Mouse (Mus musculus) neural tube, embryonic 14.5 days (tissue): ENCODE results near the gene Ndufb7. TPM values are rescaled to one million over a fixed set of nuclear protein-coding genes. Genes with fewer than 3 reads are reported as not detected.
A peak's percentile ranks its signal among the peaks of the same experiment; 100 is the strongest.

Source experiments
- ATAC-seq: fragments of 200-750 bp; cut with Nextera tagmentation; 2 replicates; pipeline ENCODE4 v1.8.0; 2017; ENCODE audit warnings: low read depth, mild to moderate bottlenecking, moderate TSS enrichment, moderate library complexity
- H3K27ac ChIP-seq: fragments of 300-500 bp; sonication (generic); 2 replicates; pipeline ENCODE4 v1.5.1; 2014; ENCODE audit warnings: low read depth, mild to moderate bottlenecking, control low read depth, low read length, moderate library complexity, mixed read lengths
- H3K27me3 ChIP-seq: fragments of 300-500 bp; sonication (generic); 2 replicates; pipeline ENCODE4 v1.6.1; 2014; ENCODE audit warnings: low read length; ENCODE audit not compliant: control insufficient read depth, insufficient read depth
- H3K36me3 ChIP-seq: fragments of 300-500 bp; sonication (generic); 2 replicates; pipeline ENCODE4 v1.6.1; 2014; ENCODE audit warnings: low read length, mixed read lengths; ENCODE audit not compliant: control insufficient read depth, insufficient read depth
- H3K4me1 ChIP-seq: fragments of 300-500 bp; sonication (generic); 2 replicates; pipeline ENCODE4 v1.6.1; 2014; ENCODE audit warnings: low read length; ENCODE audit not compliant: control insufficient read depth, insufficient read depth
- H3K4me2 ChIP-seq: fragments of 300-500 bp; sonication (generic); 2 replicates; pipeline ENCODE4 v1.6.1; 2014; ENCODE audit warnings: mild to moderate bottlenecking, low read depth, low read length, control low read depth
- H3K4me3 ChIP-seq: fragments of 300-500 bp; sonication (generic); 2 replicates; pipeline ENCODE4 v1.5.1; 2014; ENCODE audit warnings: low read depth, low read length, control low read depth, mixed read lengths
- H3K9ac ChIP-seq: fragments of 300-500 bp; sonication (generic); replicated peaks from 2 replicates; pipeline ENCODE4 v1.6.1; 2014; ENCODE audit warnings: low read depth, mild to moderate bottlenecking, control low read depth, low read length, mixed read lengths
- H3K9me3 ChIP-seq: fragments of 300-500 bp; sonication (generic); 2 replicates; pipeline ENCODE4 v1.6.1; 2016; ENCODE audit warnings: low read length; ENCODE audit not compliant: control insufficient read depth
- WGBS: fragments of 180-500 bp; shearing (Covaris S2); extraction: QIAGEN DNeasy Blood & Tissue Kit; methylation state at CpG from one replicate; pipeline ENCODE4 v1.1.7; 2014; 5-methylcytosine and 5-hydroxymethylcytosine counted together
- polyA plus RNA-seq: library from polyadenylated mRNA; unstranded; fragments of >200 nt; fragmentation: Nextera tagmentation; extraction: Ambion mirVana; gene quantifications from 2 replicates; pipeline ENCODE4 v1.2.1, GENCODE M21; 2014

Ndufb7 gene
- polyA plus RNA-seq, 1 experiment from 2014 or later = 348 TPM

- Histone ChIP-seq H3K9me3 (no peaks in the 10 kb centered on the region), H3K27ac (peak within 1 kb of the TSS; percentile 97), H3K4me2 (peak within 1 kb of the TSS; percentile 96), H3K27me3 (no peaks in the 10 kb centered on the region), H3K4me3 (peak within 1 kb of the TSS; percentile 77), H3K4me1 (peaks cover 18% of the 10 kb centered on the region), H3K36me3 (peaks cover 28% of the 10 kb centered on the region), H3K9ac (peak within 1 kb of the TSS; percentile 85)
- peak; percentile 98 for ATAC-seq
- WGBS = under 1% methylated on average over 60 of the region's 69 CpGs
Measured at GRCm38 (mm10) chr8:83607661-83608397, 41.4 kb downstream of the Ndufb7 start, which contains the start of the genes Tecr and Dnajb1. Tecr (minus strand) TSS chr8:83607971. Dnajb1 (plus strand) TSS chr8:83608193.

- peaks cover 32% of the 10 kb centered on the region for H3K36me3 ChIP-seq
- peak overlapping the region; percentile 85 for H3K9ac ChIP-seq
- peak overlapping the region; percentile 97 for H3K27ac ChIP-seq
- peak; percentile 75 for ATAC-seq
- peak overlapping the region; percentile 77 for H3K4me3 ChIP-seq
- under 1% methylated on average over 51 of the region's 51 CpGs for WGBS
- peak overlapping the region; percentile 96 for H3K4me2 ChIP-seq
- H3K4me1 ChIP-seq = peaks cover 18% of the 10 kb centered on the region
- H3K27me3 ChIP-seq = no peaks in the 10 kb centered on the region
- no peaks in the 10 kb centered on the region for H3K9me3 ChIP-seq
Measured at GRCm38 (mm10) chr8:83608398-83608829, 41.9 kb downstream of the Ndufb7 start.

GRCm38 (mm10) chr8:83609086-83609485 lies 42.6 kb downstream of the Ndufb7 start:
- Histone ChIP-seq H3K4me3 (peak overlapping the region; percentile 77), H3K9me3 (no peaks in the 10 kb centered on the region), H3K27me3 (no peaks in the 10 kb centered on the region), H3K4me2 (peak overlapping the region; percentile 96), H3K4me1 (peaks cover 18% of the 10 kb centered on the region), H3K27ac (peak overlapping the region; percentile 97), H3K9ac (peak overlapping the region; percentile 85), H3K36me3 (peaks cover 32% of the 10 kb centered on the region)
- no peak for ATAC-seq
- 37% methylated on average over 9 of the region's 9 CpGs for WGBS

GRCm38 (mm10) chr8:83609547-83610180 lies 43.2 kb downstream of the Ndufb7 start:
- H3K4me2 ChIP-seq = peak overlapping the region; percentile 96
- H3K4me1 ChIP-seq = peaks cover 18% of the 10 kb centered on the region
- H3K36me3 ChIP-seq = peaks cover 32% of the 10 kb centered on the region
- no peak overlapping the region for H3K27ac ChIP-seq
- peak overlapping the region; percentile 85 for H3K9ac ChIP-seq
- 94% methylated on average over 10 of the region's 10 CpGs for WGBS
- ATAC-seq = no peak
- H3K27me3 ChIP-seq = no peaks in the 10 kb centered on the region
- peak overlapping the region; percentile 77 for H3K4me3 ChIP-seq
- no peaks in the 10 kb centered on the region for H3K9me3 ChIP-seq

GRCm38 (mm10) chr8:83611921-83612320 lies 45.5 kb downstream of the Ndufb7 start:
- WGBS = 93% methylated on average over 4 of the region's 4 CpGs
- no peaks in the 10 kb centered on the region for H3K9me3 ChIP-seq
- peaks cover 32% of the 10 kb centered on the region for H3K36me3 ChIP-seq
- ATAC-seq = no peak
- H3K27ac ChIP-seq = no peak overlapping the region
- no peak overlapping the region for H3K4me3 ChIP-seq
- no peak overlapping the region for H3K4me2 ChIP-seq
- peaks cover 17% of the 10 kb centered on the region for H3K4me1 ChIP-seq
- no peak overlapping the region for H3K9ac ChIP-seq
- H3K27me3 ChIP-seq = no peaks in the 10 kb centered on the region

GRCm38 (mm10) chr8:83613695-83614094 lies 47.2 kb downstream of the Ndufb7 start:
- WGBS = 92% methylated on average over 4 of the region's 4 CpGs
- H3K27ac ChIP-seq = no peak overlapping the region
- no peak for ATAC-seq
- no peaks in the 10 kb centered on the region for H3K9me3 ChIP-seq
- peaks cover 32% of the 10 kb centered on the region for H3K36me3 ChIP-seq
- H3K4me2 ChIP-seq = no peak overlapping the region
- H3K9ac ChIP-seq = no peak overlapping the region
- H3K27me3 ChIP-seq = no peaks in the 10 kb centered on the region
- peaks cover 12% of the 10 kb centered on the region for H3K4me1 ChIP-seq
- H3K4me3 ChIP-seq = no peak overlapping the region

GRCm38 (mm10) chr8:83616625-83617024 lies 50.2 kb downstream of the Ndufb7 start:
- no peak overlapping the region for H3K27ac ChIP-seq
- H3K4me1 ChIP-seq = no peaks in the 10 kb centered on the region
- no peak overlapping the region for H3K4me3 ChIP-seq
- H3K27me3 ChIP-seq = no peaks in the 10 kb centered on the region
- no peak overlapping the region for H3K9ac ChIP-seq
- peaks cover 15% of the 10 kb centered on the region for H3K36me3 ChIP-seq
- H3K4me2 ChIP-seq = no peak overlapping the region
- ATAC-seq = no peak
- H3K9me3 ChIP-seq = no peaks in the 10 kb centered on the region

GRCm38 (mm10) chr8:83617111-83617510 lies 50.6 kb downstream of the Ndufb7 start:
- no peaks in the 10 kb centered on the region for H3K9me3 ChIP-seq
- H3K4me2 ChIP-seq = no peak overlapping the region
- WGBS = 81% methylated on average over 2 of the region's 2 CpGs
- peaks cover 10% of the 10 kb centered on the region for H3K36me3 ChIP-seq
- H3K9ac ChIP-seq = no peak overlapping the region
- ATAC-seq = no peak
- H3K27ac ChIP-seq = no peak overlapping the region
- H3K4me3 ChIP-seq = no peak overlapping the region
- no peaks in the 10 kb centered on the region for H3K4me1 ChIP-seq
- no peaks in the 10 kb centered on the region for H3K27me3 ChIP-seq

- no peaks in the 10 kb centered on the region for H3K36me3 ChIP-seq
- no peak overlapping the region for H3K4me3 ChIP-seq
- H3K4me2 ChIP-seq = no peak overlapping the region
- H3K27me3 ChIP-seq = no peaks in the 10 kb centered on the region
- H3K27ac ChIP-seq = no peak overlapping the region
- H3K9me3 ChIP-seq = no peaks in the 10 kb centered on the region
- H3K4me1 ChIP-seq = no peaks in the 10 kb centered on the region
- ATAC-seq = no peak
- no peak overlapping the region for H3K9ac ChIP-seq
- 95% methylated on average over 2 of the region's 2 CpGs for WGBS
Measured at GRCm38 (mm10) chr8:83618566-83618965, 52.1 kb downstream of the Ndufb7 start.
